Mouse (Mus musculus): ENCODE results near the gene Cpne5. TPM values are rescaled to one million over a fixed set of nuclear protein-coding genes. Genes with fewer than 3 reads are reported as not detected.
"Not testable (repeated sequence)": the region's sequence is repeated elsewhere in the genome, so short reads cannot be mapped to it uniquely, and the experiment has no call there.

Cpne5 gene
- total RNA-seq, 2 experiments from 2014 or later: 34.0 to 36.3 TPM

DNA sequence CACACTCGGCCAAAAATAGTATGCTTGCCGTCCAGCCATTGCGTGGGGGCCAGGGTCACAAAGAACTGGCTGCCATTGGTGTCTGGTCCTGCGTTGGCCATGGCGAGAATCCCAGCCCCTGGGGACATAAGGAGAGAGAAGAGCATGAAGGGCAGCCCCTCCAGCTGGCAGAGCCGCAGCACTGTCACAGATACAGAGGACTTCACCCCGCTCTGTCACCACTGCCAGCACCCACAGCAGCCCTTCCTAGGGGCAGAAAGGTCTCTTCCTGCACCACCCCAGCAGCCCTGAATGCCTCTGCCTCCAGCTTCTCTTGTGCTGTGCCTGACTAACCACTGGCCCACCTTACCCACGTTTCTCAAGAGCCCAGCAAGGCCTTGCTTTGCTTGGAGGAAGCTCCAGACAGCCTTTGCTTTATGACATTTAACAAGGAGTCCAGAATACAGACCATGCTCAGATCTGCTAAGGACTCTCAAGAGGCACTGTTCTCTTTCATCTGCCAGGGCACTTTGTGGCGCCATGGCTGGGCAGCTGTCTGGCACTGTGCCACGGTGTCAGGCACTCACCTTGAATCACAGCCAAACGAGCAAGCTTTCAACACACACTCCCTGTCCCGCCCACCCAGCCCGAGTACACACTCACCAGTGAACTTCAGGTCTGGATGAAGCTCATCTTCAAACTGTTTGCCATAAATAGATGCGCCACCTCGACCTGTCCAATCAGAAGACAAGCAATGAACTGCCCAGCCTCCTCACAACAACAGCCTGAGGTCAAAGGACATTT is 13.8 kb upstream of the Cpne5 start:
- no peak for TF ChIP-seq CTCF (conservative IDR thresholded peaks at IDR 0.05)
- DNase-seq (ENCODE audit: low spot score in 2 of 2): no peak
- Histone ChIP-seq H3K27ac (no peak overlapping the region), H3K4me3 (no peak overlapping the region)

DNA sequence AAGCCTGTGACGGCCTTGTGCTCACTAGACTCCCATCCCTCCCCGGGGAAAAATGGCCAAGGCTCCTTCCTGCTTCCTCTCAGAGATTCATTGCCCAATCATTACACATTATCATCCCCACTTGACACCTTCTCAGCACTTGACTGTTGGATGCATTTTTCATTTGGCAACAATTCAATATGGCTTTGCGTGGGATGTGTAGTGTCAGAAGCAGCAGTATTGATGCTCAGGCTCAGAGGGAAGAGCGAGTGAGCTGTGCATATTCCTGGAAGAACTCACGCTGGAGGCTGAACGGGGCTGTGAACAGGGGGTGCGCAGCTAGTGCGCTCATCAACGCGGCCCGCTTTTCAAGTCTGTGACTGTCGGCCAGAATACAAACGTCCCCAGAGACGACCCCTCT is 13.0 kb upstream of the Cpne5 start:
- H3K4me3 ChIP-seq; DNase-seq (ENCODE audit: low spot score in 2 of 2); H3K27ac ChIP-seq: not testable (repeated sequence)

DNA sequence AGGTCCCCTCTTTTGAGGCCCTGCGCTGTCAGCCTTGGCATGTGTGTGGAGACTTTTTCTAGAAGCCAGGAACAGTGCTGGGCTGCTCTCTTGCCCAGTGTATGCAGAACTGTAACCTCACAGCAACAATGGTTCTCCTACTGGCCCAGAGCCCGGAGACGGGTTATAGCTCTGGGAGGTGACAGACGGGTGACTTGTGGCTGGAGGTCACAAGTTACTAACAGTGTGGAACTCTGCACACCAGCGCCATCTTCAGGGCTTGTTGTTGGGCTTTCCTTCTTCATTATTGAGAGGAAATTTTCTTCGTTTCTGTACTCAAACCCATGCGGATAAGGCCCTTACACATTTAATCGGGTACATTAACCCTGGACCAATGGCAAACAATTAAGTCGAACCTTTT is 11.5 kb upstream of the Cpne5 start:
- Histone ChIP-seq H3K4me3 (no peak overlapping the region), H3K27ac (no peak overlapping the region)
- peak; percentile 62 for TF ChIP-seq CTCF (conservative IDR thresholded peaks at IDR 0.05)
- no peak for DNase-seq (ENCODE audit: low spot score in 2 of 2)

DNA sequence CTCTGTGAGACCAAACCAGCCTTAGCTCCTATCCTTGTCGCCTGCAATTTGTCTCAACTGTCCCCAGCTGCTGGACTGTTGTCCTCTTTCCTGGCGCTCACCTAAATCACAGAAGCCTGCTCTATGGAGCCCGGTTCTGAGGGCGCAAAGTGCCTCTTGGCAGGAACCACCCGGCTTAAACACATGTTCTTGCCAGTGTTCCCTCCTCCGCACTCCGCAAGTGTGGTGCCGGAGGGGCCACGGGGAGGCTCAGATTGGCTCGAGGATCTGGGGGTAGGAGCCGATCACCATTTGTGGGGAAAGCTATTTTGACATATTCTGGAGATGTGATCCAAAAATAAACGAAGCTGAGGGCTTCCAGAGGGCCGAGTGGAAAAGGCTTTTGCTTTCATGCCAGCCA is 9.9 kb upstream of the Cpne5 start:
- no peak for DNase-seq (ENCODE audit: low spot score in 2 of 2)
- Histone ChIP-seq H3K27ac (peak overlapping the region; percentile 2), H3K4me3 (no peak overlapping the region)

DNA sequence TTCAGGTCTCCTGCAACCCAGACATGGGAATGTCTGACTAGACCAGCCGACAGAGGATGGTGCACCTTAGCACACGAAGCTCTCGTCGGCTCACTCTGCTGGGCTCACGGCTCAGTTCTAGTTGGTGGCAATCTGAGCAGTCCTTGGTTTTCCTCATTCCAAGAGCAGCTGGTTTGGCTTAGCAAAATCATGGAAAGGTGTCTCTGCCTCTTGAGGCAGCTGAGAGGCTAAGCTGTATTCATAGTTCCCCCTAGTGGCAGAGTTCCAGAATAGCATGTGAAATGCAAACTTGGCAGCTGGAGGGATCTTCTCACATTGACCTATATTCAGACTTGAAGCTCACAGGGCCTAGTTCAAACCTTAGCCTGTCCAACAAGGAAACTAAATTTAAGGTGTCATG is 8.6 kb upstream of the Cpne5 start:
- H3K27ac ChIP-seq: peak overlapping the region; percentile 28; the same call in 1 of the 2 replicates
- peak; percentile 87 for TF ChIP-seq CTCF (conservative IDR thresholded peaks at IDR 0.05)
- DNase-seq (ENCODE audit: low spot score in 2 of 2): peak in 1 of 2 experiments; percentile 39
- H3K4me3 ChIP-seq: no peak overlapping the region

More for the DNA sequence above, 9.9 kb upstream of the Cpne5 start:
- TF ChIP-seq CTCF (conservative IDR thresholded peaks at IDR 0.05): no peak

DNA sequence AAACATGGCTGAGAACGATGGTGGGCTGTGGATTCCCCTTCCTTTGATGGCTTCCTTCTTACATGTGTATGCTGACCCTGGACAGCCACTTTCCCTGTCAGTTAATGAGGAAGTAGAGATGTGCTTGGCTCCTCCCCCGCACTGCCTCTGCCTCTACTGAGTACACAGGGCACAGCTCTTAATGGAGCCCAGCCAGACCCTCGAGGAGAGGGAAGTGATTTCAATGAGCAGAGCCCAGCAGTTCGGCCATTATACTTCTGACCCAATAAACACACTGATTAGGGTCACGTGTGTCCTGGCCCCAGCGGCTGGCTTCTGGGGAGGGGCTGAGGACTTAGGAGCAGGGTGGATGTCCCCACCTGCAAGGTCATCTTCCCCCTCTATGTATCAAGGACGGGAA is 7.8 kb upstream of the Cpne5 start:
- no peak for TF ChIP-seq CTCF (conservative IDR thresholded peaks at IDR 0.05)
- no peak for DNase-seq (ENCODE audit: low spot score in 2 of 2)
- Histone ChIP-seq H3K4me3 (no peak overlapping the region), H3K27ac (no peak overlapping the region; the same call in 1 of the 2 replicates)

DNA sequence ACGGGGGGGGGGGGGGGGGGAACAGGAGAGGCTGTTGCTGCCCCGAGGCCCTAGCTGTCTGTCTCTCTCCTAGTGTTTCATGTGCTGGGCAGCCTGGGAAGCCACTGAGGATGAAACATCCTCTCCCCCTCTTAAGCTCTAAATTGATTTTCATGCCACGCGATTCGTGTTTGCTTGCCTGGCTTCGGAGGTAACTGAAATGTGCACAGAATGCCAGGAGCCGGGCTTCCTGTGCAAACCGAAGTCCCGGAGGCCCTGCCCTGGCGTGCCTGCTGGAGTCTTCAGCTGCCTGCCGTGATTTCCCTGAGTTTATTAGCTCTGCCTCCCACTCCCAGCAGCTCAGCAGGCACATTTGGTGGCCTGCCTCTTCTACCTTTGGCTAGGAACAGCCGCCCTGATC is 6.9 kb upstream of the Cpne5 start:
- no peak for DNase-seq (ENCODE audit: low spot score in 2 of 2)
- H3K4me3 ChIP-seq: no peak overlapping the region
- TF ChIP-seq CTCF (conservative IDR thresholded peaks at IDR 0.05): no peak
- no peak overlapping the region for H3K27ac ChIP-seq

DNA sequence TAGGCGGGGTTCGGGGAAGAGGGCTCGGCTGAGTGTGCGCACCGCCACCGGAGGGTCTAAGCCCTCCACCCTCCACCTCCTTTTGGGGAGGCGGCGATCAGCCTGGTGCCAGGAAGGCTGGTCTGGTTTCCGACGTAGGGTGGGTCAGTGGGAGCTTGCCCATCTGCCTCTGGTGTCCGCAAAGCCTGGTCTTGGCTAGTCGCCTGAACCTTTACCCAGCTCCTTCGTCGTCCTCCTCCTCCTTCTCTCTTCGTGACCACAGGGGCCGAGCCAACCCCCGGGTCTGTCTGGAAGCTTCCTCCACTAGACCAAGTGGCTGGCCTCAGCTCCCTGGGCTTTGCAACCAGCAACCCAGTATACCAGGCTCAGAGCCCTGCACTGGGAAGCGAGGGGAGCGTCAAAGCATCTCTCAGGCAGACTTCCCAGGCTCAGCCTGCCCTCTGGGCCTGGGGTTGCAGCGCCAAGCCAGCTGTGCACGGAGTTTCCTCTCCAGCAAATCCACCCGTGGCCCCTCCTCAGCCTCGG is 516 bp upstream of the Cpne5 start:
- H3K4me3 ChIP-seq: peak overlapping the region; percentile 63
- no peak for TF ChIP-seq CTCF (conservative IDR thresholded peaks at IDR 0.05)
- H3K27ac ChIP-seq: peak overlapping the region; percentile 65
- no peak for DNase-seq (ENCODE audit: low spot score in 2 of 2)

DNA sequence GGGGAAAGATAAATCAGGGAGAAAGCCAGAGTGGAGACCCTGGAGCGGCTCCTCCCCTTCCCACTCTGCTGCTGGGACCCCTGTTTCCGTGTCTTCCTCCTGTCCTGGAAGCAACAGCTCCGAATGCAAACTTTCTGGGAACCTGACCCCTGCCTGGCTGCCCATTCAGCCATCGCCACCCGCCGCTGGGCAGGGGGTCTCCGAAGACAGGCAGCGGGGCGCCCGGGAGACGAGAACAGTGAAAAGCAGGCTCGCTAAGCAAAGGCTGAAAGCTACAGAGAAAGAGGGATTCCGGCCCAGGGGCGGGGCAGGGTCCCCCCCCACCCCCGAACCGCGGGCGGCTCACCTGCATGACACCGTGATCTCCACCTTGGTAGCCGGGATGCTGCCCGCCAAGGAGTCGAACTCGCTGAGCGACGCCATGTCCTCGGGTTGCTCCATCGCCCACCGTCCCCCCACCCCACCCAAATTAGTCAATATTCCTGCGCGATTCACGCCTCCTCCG is 648 bp downstream of the Cpne5 start:
- Histone ChIP-seq H3K4me3 (peak overlapping the region; percentile 63), H3K27ac (0 out of 2 replicates have a peak overlapping the region, but pooled peaks have one; percentile 65)
- TF ChIP-seq CTCF (conservative IDR thresholded peaks at IDR 0.05): no peak
- DNase-seq (ENCODE audit: low spot score in 2 of 2): no peak

DNA sequence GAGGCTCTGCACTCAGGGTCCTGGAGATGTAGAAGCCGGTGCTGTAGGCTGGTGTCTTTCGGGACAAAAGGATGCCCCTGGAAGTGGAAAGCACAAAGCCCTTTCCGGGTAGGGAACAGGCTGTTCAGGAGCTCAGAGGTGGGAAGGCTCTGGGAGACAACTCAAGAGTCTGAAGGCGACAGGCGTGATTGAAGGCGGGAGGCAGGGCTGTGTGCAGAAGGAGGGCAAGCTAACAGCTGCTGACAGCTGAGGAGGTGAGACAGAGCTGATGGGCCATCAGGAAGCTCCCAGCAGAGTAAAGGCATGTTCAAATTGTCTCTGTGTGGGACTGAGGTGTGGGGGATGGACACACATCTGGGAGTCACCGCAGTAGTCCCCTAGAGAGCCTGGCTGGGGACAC is 1.9 kb downstream of the Cpne5 start:
- Histone ChIP-seq H3K4me3 (no peak overlapping the region), H3K27ac (no peak overlapping the region)
- no peak for TF ChIP-seq CTCF (conservative IDR thresholded peaks at IDR 0.05)
- DNase-seq (ENCODE audit: low spot score in 2 of 2): no peak

DNA sequence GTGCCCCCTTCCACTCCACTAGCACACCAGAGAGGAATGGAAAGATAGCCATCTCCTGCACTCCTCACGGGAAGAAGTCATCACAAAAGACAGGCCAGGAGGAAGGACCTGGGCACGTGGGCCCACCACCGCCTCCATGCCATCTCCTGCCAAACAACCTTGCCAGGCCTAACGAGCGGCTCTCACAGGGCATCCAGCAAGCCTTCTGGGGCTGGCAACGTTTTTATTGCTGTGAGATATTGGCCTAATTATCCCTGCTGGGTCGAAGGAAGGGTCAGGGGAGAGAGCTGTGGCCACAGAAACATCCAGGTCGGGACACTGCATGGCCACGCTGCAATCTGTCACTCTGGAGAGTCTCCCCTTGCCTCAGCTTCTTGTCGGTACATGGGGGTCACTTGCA is 6.9 kb downstream of the Cpne5 start:
- no peak for DNase-seq (ENCODE audit: low spot score in 2 of 2)
- Histone ChIP-seq H3K4me3 (no peak overlapping the region), H3K27ac (no peak overlapping the region)
- no peak for TF ChIP-seq CTCF (conservative IDR thresholded peaks at IDR 0.05)

DNA sequence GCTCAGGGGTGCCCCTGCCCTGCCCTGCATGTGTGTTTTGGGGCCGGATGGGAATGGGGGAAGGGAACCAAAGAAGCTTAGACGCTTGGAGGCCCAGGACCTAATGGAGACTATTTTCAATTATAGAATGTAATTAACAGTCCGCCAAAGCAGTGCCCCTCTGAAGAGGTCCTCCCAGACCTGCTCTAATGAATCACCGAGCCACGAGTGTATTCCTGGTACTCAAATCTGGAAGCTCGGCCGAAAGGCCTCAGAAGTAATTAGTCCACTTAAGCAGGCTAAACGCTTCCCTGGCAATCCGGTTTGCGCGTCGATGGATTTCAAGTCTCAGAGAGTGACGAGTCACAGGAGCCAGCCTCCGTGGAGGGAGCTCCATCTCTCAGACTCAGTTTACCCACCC is 17.3 kb downstream of the Cpne5 start:
- no peak for TF ChIP-seq CTCF (conservative IDR thresholded peaks at IDR 0.05)
- no peak overlapping the region for H3K4me3 ChIP-seq
- DNase-seq (ENCODE audit: low spot score in 2 of 2): no peak
- H3K27ac ChIP-seq: no peak overlapping the region

DNA sequence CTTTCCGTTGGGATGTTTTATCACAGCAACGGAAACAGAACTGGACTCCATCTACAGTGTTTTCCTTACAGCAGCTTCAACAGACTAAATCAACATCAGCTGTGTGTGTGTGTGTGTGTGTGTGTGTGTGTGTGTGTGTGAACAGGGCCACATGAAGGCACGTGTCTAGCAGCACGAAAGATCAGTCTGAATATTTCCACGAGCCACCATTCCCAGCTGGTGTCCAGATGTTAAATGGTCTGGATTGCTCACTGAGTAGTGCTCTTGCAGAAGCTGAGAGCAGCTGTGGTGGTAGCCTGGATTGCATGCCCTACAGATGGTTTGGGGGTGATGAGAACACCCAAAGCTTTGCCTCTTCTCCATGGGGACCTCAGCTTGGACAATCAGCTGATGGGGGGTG is 19.9 kb downstream of the Cpne5 start:
- H3K4me3 ChIP-seq: no peak overlapping the region
- no peak for DNase-seq (ENCODE audit: low spot score in 2 of 2)
- no peak overlapping the region for H3K27ac ChIP-seq
- TF ChIP-seq CTCF (conservative IDR thresholded peaks at IDR 0.05): no peak

DNA sequence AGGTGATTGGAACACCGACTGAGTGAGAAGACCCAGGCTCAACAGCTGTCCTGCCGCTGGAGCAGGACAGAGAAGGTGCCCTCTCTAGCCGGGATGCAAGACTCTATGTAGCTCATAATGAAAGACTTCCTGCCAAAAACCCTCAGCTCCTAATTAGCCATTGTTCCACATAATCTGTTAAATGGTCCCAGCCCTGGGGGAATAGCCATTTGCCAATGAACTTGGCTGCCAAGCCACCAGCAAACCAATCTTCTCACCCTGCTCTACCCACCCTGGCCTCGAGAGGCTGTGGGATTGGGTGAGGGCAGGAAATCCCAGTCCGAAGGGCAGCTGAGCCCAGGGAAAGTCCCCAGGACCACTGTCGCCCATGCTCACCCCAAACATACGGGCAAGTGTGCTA is 21.9 kb downstream of the Cpne5 start:
- DNase-seq (ENCODE audit: low spot score in 2 of 2): no peak
- no peak overlapping the region for H3K4me3 ChIP-seq
- TF ChIP-seq CTCF (conservative IDR thresholded peaks at IDR 0.05): no peak

More for the DNA sequence above, 21.9 kb downstream of the Cpne5 start:
- H3K27ac ChIP-seq: no peak overlapping the region
